Mouse (Mus musculus) hindbrain, embryonic 13.5 days (tissue): ENCODE results near the gene Ptpn18. TPM values are rescaled to one million over a fixed set of nuclear protein-coding genes. Genes with fewer than 3 reads are reported as not detected.

Experiments used
- ATAC-seq: fragments of 200-750 bp; cut with Nextera tagmentation; 2 replicates; pipeline ENCODE4 v1.8.0; 2017; ENCODE audit warnings: moderate TSS enrichment; ENCODE audit not compliant: low FRiP score
- H3K27ac ChIP-seq: fragments of 300-500 bp; sonication (generic); 2 replicates; pipeline ENCODE4 v1.5.1; 2015; ENCODE audit warnings: inconsistent platforms, mild to moderate bottlenecking, moderate library complexity
- H3K27me3 ChIP-seq: fragments of 300-500 bp; sonication (generic); 2 replicates; pipeline ENCODE4 v1.6.1; 2015; ENCODE audit warnings: mild to moderate bottlenecking, inconsistent platforms
- H3K36me3 ChIP-seq: fragments of 300-500 bp; sonication (generic); 2 replicates; pipeline ENCODE4 v1.6.1; 2015; ENCODE audit warnings: mild to moderate bottlenecking, inconsistent platforms
- H3K4me1 ChIP-seq: fragments of 300-500 bp; sonication (generic); replicated peaks from 2 replicates; pipeline ENCODE4 v1.6.1; 2015; ENCODE audit warnings: inconsistent platforms
- H3K4me2 ChIP-seq: fragments of 300-500 bp; sonication (generic); 2 replicates; pipeline ENCODE4 v1.6.1; 2015; ENCODE audit warnings: inconsistent platforms, mild to moderate bottlenecking, moderate library complexity
- H3K4me3 ChIP-seq: fragments of 300-500 bp; sonication (generic); 2 replicates; pipeline ENCODE4 v1.5.1; 2015; ENCODE audit warnings: mild to moderate bottlenecking, inconsistent platforms
- H3K9ac ChIP-seq: fragments of 300-500 bp; sonication (generic); 2 replicates; pipeline ENCODE4 v1.6.1; 2015; ENCODE audit warnings: mild to moderate bottlenecking, inconsistent platforms
- H3K9me3 ChIP-seq: fragments of 300-500 bp; sonication (generic); 2 replicates; pipeline ENCODE4 v1.6.1; 2016; ENCODE audit warnings: inconsistent platforms
- WGBS: fragments of 180-500 bp; shearing (Covaris S2); methylation state at CpG from one replicate; pipeline ENCODE4 v1.1.7; 2015; 5-methylcytosine and 5-hydroxymethylcytosine counted together
- polyA plus RNA-seq: library from polyadenylated mRNA; unstranded; fragments of >200 nt; fragmentation: Nextera tagmentation; extraction: Ambion mirVana; gene quantifications from 2 replicates; pipeline ENCODE4 v1.2.1, GENCODE M21; 2015

Ptpn18 gene
- polyA plus RNA-seq, 1 experiment from 2014 or later = 8.2 TPM

DNA sequence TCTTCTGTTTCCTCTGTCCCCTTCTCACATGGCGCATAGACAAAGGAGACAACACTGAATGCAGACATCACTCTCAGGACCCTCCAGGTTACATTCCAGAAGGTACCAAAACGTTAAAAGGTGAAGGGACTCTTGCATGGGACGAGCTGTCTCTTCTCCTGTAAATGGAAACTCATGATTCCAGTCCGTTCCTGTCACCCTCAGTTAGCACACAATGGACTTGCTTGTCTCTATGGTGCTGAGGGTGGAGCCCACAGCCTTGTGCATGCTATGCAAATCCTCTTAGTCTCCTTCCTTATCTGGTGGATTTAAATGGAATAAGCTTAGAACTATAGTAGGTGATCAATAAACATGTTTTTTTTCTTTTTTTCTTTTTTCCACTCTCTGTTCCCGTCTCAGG, 10.2 kb downstream of the Ptpn18 start:
- Histone ChIP-seq H3K9ac (no peak overlapping the region), H3K27me3 (peaks cover 39% of the 10 kb centered on the region), H3K27ac (no peak overlapping the region), H3K4me2 (no peak overlapping the region), H3K4me1 (peaks cover 10% of the 10 kb centered on the region), H3K4me3 (no peak overlapping the region), H3K9me3 (no peaks in the 10 kb centered on the region), H3K36me3 (no peaks in the 10 kb centered on the region)
- ATAC-seq = no peak
- 70% methylated on average over 5 of the region's 5 CpGs for WGBS

DNA sequence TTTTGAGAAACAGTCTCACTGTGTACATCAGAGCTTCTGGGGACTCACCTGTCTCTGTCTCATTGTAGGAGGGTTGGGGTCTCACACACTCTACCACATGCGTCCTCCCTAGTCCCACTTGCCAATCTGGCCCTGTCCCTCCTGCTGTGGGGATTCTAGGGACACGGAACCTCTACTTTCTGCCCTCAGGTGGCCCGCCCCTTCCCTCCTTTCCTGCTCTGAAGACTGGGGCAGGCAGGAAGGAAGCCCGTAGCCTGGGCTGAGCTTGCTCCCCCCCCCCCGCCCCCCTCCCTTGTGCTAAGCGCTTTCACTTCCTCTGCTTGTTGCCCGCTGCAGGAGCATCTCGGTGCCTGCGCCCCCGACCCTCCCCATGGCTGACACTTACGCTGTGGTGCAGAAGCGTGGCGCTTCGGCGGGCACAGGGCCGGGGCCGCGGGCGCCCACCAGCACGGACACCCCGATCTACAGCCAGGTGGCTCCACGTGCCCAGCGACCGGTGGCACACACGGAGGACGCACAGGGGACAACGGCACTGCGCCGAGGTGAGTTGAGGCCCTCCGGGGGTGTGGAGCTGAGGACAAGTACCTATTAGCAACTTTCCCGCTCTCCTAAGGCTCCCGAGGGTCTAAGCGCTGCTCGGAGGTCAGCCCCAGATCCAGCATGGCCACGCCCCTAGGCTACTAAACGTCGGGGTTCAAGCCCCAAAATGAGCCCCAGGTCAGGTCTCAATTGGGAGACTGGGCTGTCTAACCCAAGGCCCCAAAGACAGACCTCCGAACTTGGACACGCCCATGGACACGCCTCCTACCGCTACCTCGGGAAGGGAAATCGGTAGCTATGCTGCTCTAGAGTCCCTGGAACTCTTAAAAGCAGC, 13.1 kb downstream of the Ptpn18 start:
- Histone ChIP-seq H3K36me3 (no peaks in the 10 kb centered on the region), H3K4me1 (peaks cover 10% of the 10 kb centered on the region), H3K4me3 (peak overlapping the region; percentile 49), H3K4me2 (peak overlapping the region; percentile 90), H3K27me3 (peaks cover 39% of the 10 kb centered on the region), H3K9me3 (no peaks in the 10 kb centered on the region), H3K27ac (no peak overlapping the region), H3K9ac (peak overlapping the region; percentile 65)
- WGBS = under 1% methylated on average over 38 of the region's 43 CpGs
- peak; percentile 53 for ATAC-seq

DNA sequence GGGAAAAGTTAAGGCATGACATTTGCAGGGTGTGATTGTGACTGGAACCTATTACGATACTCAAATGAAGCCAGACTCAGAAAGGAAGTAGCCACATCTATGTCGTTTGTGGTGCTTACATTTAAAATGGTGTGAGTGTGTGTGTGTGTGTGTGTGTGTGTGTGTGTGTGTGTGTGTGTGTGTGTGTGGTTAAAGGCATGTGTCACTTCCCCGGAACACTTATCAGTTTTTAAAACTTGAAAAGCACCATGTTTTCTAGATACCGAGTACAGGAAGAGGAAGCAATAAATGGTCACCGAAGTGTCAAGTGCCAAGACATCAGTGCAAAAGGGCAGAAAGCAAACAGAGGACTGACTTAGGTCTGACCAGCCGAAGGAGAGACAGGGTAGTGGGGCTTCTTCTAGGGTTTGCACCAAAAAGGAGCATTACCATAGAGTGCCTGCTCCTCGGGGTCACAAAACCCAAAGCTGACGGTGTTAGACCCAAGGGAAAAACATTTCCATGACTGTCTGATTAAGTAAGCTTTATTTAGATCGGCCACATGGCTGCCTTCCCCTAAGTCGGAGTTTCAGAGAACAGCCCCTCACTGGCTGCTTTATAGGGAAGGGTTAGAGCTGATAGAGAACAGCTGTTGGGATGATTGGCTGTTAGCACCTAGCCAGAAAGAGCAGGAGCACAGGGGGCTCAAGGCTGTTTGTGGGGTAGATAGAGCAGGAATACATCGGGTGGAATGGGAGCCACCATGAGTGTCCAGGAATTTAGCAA, 19.5 kb downstream of the Ptpn18 start:
- Histone ChIP-seq H3K4me1 (no peaks in the 10 kb centered on the region), H3K4me3 (no peak overlapping the region), H3K27ac (no peak overlapping the region), H3K36me3 (no peaks in the 10 kb centered on the region), H3K9ac (no peak overlapping the region), H3K9me3 (no peaks in the 10 kb centered on the region), H3K4me2 (no peak overlapping the region), H3K27me3 (peaks cover 3% of the 10 kb centered on the region; the same call in 1 of the 2 replicates)
- 83% methylated on average over 11 of the region's 11 CpGs for WGBS
- ATAC-seq = no peak

DNA sequence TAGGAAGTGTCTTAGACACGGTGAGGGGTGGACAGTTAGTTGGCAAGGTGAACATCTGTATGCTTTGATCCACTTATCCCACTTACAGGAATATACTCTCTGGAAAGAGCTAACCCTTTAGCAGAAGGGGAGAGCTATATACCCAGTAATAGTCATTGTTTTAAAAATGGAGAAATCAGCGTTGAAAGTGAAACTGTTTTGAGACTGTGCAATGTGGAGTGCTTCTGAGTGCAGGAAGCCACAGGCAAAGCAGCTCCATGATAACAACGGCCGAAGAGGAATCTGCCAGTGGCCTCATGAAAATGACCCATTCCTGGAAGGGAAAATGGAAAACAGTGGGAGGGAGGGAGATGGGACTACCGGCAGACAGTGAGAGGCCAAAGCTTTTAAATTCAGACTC, 21.2 kb downstream of the Ptpn18 start:
- H3K9me3 ChIP-seq = no peaks in the 10 kb centered on the region
- H3K9ac ChIP-seq = no peak overlapping the region
- H3K27ac ChIP-seq = no peak overlapping the region
- H3K4me3 ChIP-seq = no peak overlapping the region
- H3K4me2 ChIP-seq = no peak overlapping the region
- no peaks in the 10 kb centered on the region for H3K36me3 ChIP-seq
- 86% methylated on average over 5 of the region's 5 CpGs for WGBS
- H3K27me3 ChIP-seq = no peaks in the 10 kb centered on the region
- H3K4me1 ChIP-seq = peaks cover 6% of the 10 kb centered on the region
- no peak for ATAC-seq

GRCm38 (mm10) chr1:34481920-34482669, 22.5 kb downstream of the Ptpn18 start:
- Histone ChIP-seq H3K9ac (no peak overlapping the region), H3K4me1 (peaks cover 6% of the 10 kb centered on the region), H3K4me2 (no peak overlapping the region), H3K9me3 (no peaks in the 10 kb centered on the region), H3K4me3 (no peak overlapping the region), H3K27me3 (no peaks in the 10 kb centered on the region), H3K27ac (no peak overlapping the region), H3K36me3 (no peaks in the 10 kb centered on the region)
- WGBS = 77% methylated on average over 5 of the region's 5 CpGs
- ATAC-seq = no peak

DNA sequence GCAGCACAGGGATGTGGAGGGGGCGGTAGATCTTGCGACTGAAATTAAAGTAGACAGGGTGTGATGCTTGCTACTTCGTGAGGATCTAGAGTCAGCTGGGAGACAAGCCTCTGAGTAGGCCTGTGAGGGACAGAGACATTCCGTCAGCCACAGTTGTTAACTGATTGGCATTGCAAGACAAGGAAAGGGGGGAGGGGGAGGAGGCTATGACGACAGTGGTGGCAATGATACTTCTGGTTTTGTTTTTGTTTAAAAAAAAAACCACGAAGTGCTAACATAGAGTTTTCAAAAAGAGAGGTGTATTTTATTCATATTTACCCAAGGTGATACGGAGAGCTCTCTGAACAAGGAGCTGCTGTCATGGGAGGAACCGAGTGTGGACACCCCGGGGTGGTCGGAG, 24.9 kb downstream of the Ptpn18 start:
- Histone ChIP-seq H3K4me1 (peaks cover 6% of the 10 kb centered on the region), H3K9ac (no peak overlapping the region), H3K27ac (no peak overlapping the region), H3K4me2 (no peak overlapping the region), H3K9me3 (no peaks in the 10 kb centered on the region), H3K36me3 (no peaks in the 10 kb centered on the region), H3K4me3 (no peak overlapping the region), H3K27me3 (no peaks in the 10 kb centered on the region)
- ATAC-seq = no peak
- 83% methylated on average over 10 of the region's 10 CpGs for WGBS

GRCm38 (mm10) chr1:34485461-34486188, 26.1 kb downstream of the Ptpn18 start:
- Histone ChIP-seq H3K4me2 (peak overlapping the region; percentile 56), H3K9ac (peak overlapping the region; percentile 62), H3K27me3 (no peaks in the 10 kb centered on the region), H3K27ac (0 out of 2 replicates have a peak overlapping the region, but pooled peaks have one; percentile 15), H3K9me3 (no peaks in the 10 kb centered on the region), H3K4me3 (peak overlapping the region; percentile 29), H3K4me1 (peaks cover 6% of the 10 kb centered on the region), H3K36me3 (no peaks in the 10 kb centered on the region)
- ATAC-seq = peak; percentile 79
- 15% methylated on average over 25 of the region's 25 CpGs for WGBS

- Histone ChIP-seq H3K4me3 (no peak overlapping the region), H3K9ac (no peak overlapping the region), H3K36me3 (no peaks in the 10 kb centered on the region), H3K9me3 (no peaks in the 10 kb centered on the region), H3K4me1 (peaks cover 6% of the 10 kb centered on the region), H3K27me3 (no peaks in the 10 kb centered on the region), H3K27ac (no peak overlapping the region), H3K4me2 (no peak overlapping the region)
- WGBS = 89% methylated on average over 3 of the region's 3 CpGs
- ATAC-seq = no peak
Observed at GRCm38 (mm10) chr1:34487383-34487782, 27.8 kb downstream of the Ptpn18 start.

- H3K27me3 ChIP-seq = no peaks in the 10 kb centered on the region
- H3K4me2 ChIP-seq = no peak overlapping the region
- peaks cover 6% of the 10 kb centered on the region for H3K4me1 ChIP-seq
- no peaks in the 10 kb centered on the region for H3K36me3 ChIP-seq
- no peak overlapping the region for H3K27ac ChIP-seq
- no peak overlapping the region for H3K4me3 ChIP-seq
- no peaks in the 10 kb centered on the region for H3K9me3 ChIP-seq
- 90% methylated on average over 6 of the region's 6 CpGs for WGBS
- no peak overlapping the region for H3K9ac ChIP-seq
- no peak for ATAC-seq
Observed at GRCm38 (mm10) chr1:34489852-34490541, 30.4 kb downstream of the Ptpn18 start.

GRCm38 (mm10) chr1:34491480-34491879, 31.9 kb downstream of the Ptpn18 start:
- Histone ChIP-seq H3K4me2 (no peak overlapping the region), H3K4me1 (no peaks in the 10 kb centered on the region), H3K36me3 (no peaks in the 10 kb centered on the region), H3K4me3 (no peak overlapping the region), H3K27me3 (no peaks in the 10 kb centered on the region), H3K9me3 (no peaks in the 10 kb centered on the region), H3K27ac (no peak overlapping the region), H3K9ac (no peak overlapping the region)
- no peak for ATAC-seq
- WGBS = 92% methylated on average over 4 of the region's 4 CpGs

GRCm38 (mm10) chr1:34502991-34503390, 43.4 kb downstream of the Ptpn18 start:
- Histone ChIP-seq H3K9me3 (0 out of 2 replicates have a peak, but pooled peaks cover 5% of the 10 kb centered on the region), H3K27ac (no peak overlapping the region), H3K4me2 (no peak overlapping the region), H3K27me3 (no peaks in the 10 kb centered on the region), H3K36me3 (no peaks in the 10 kb centered on the region), H3K4me3 (no peak overlapping the region), H3K9ac (no peak overlapping the region), H3K4me1 (no peaks in the 10 kb centered on the region)
- ATAC-seq = no peak
- WGBS = 32% methylated on average over 3 of the region's 3 CpGs
